Mouse (Mus musculus): ENCODE measurements around the gene Kirrel2.

The Kirrel2 gene

DNA sequence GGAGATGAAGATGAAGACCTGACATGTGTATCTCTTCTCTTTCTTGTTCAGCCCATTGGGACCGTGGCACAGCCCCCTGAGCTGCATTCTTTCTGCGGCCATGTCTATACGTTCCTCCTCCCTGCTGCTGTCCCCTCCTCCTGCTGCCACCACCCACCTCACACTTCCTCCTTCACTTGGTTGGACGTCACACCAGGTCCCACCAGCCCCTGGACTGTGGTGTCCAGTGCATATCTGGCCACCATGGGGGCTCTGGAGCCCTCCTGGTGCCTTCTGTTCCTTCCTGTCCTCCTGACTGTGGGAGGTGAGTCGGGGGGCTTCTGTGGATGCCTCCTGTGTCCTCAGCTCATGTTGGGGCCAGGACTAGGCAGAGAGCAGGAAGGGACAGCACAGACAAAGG is 43.9 kb downstream of the Kirrel2 start, which contains the start of gene Tyrobp:
Gene Tyrobp (plus strand): TSS at position 165 of the 400 bp plus-strand sequence.
- no peak for DNase-seq (ENCODE audit: low spot score in 2 of 2)

DNA sequence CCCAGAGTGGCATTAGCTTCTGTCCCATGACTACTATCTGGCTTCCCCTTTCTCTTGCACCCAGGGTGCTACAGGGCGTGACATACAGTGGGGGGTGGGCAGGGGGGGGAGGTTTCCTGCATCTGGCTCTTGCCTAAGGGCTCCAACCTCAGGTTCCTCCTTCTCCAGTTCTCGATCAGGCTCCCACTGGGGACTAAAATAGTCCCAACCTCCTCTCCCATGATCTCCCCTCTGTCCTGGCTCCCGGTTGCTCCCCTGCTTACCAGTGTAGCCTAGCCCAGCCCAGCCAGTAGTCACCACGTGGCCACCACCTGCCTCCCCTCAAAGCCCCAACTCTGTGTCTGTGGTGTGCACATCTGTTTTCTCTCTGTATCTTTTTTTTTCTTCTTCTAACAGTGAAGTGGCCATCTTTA is 44.7 kb downstream of the Kirrel2 start:
- no peak for DNase-seq (ENCODE audit: low spot score in 2 of 2)

GRCm38 (mm10) chr7:30411023-30411422 is 46.5 kb downstream of the Kirrel2 start:
- DNase-seq (ENCODE audit: low spot score in 2 of 2) = no peak

DNA sequence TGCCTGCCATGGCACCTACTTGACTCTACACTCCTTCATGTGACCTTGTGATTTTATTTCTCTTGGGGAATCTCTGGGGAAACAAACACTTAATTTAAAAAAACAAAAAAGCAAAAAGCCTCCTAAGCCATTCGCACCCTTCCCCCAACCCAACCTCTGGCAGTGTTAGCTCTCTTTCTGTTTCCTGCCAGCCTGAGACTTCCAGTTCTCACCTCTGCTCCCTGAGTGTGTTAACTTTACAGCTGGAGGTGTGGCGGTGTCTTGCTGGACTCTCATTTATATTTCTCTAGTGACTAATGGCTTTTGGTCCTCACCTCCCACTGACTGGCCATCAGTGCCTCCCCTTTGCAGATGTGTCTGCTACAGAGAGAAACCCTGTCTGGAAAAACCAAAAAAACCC is 47.7 kb downstream of the Kirrel2 start:
- DNase-seq (ENCODE audit: low spot score in 2 of 2) = no peak

DNA sequence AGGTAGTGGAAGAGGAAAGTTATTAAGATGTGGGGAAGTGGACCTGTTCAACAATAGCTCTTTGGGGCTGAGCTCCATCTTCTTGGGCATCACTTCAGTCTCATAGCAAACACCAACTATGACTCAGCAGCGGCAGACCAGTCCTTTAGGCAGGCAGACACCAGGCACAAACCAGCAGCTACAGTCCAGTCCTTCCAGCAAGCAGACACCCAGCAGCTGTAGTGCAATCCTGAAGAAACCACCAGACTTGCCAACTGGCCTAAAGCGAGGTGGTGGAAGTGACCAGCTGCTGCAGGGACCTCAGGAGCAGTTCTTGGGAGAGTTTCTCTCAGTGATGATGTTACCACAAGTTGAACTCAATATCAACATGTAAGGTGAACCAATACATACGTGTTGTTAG is 48.9 kb downstream of the Kirrel2 start:
- DNase-seq (ENCODE audit: low spot score in 2 of 2) = no peak

- DNase-seq (ENCODE audit: low spot score in 2 of 2) = no peak
These were observed 55.1 kb downstream of the Kirrel2 start for GRCm38 (mm10) chr7:30402343-30402742.

GRCm38 (mm10) chr7:30399671-30400070 is 57.8 kb downstream of the Kirrel2 start:
- no peak for DNase-seq (ENCODE audit: low spot score in 2 of 2)

All from right cerebral cortex, postnatal 36 days (tissue).